Mouse (Mus musculus): ENCODE results near the gene Lin52.

Lin52 gene

GRCm38 (mm10) chr12:84541391-84541958 is 90.3 kb downstream of the Lin52 start:
- DNase-seq, result no peak

DNA sequence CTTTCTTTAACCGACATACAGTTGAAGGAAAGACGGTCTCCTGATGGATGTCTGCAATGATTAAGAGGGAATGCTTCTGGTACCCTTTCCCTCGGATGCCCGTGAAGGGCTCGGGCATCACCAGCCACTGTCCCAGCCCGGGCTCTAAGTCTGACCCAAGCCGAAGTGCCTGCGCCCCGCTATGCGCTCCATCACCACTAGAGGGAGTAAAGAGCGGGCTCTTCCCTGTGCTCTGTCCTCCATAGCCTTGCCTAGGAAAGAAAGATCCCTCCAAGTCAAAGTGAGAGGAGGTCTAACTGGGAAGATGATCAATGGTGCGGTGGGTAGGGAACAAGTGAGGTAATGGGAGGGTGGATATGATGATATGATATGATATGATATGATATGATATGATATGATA is 94.8 kb downstream of the Lin52 start:
- no peak for DNase-seq

DNA sequence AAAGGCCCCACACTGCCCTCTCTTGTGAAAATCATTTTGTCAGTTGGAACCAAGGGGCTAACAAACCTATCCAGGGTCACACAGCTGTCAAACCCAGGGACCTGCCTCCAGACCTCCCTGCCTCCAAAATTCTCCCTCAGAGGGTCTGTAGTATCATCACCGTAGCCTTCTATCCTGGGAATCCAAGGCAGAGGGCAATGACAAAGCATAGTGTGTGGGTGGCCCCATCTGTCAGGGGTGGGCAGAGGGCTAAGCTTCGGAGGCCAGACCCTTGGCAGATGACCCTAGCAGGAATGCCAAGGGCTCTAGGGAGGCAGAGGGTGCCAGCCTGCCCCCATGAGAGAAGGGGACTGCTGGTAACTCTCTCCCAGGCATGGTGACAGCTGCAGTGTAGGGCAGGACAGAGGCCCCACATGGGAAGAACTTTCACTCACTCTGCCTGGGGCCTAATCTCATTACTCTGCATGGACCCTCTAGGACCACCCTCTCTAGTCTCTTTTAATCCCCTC is 95.4 kb downstream of the Lin52 start:
- no peak for DNase-seq

- DNase-seq, result no peak
These were observed 97.0 kb downstream of the Lin52 start for GRCm38 (mm10) chr12:84548251-84548650.

DNA sequence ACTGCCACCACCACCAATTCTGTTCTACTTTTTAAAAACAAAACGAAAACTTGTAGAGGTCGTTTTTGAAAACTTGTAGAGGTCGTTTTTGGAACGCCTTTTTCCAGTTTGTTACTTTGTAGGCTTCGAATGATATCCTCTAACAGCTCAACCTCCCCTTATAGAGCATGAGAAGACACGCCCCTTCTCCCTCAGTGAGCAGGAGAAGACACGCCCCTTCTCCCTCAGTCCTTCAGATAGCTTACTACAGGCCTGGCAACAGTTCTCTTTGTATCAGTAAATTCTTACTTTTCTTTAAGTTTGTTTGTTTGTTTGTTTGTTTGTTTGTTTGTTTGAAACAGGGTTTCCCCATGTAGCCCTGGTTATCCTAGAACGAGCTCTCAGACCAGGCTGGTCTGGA is 104.0 kb downstream of the Lin52 start:
- DNase-seq, result no peak

DNA sequence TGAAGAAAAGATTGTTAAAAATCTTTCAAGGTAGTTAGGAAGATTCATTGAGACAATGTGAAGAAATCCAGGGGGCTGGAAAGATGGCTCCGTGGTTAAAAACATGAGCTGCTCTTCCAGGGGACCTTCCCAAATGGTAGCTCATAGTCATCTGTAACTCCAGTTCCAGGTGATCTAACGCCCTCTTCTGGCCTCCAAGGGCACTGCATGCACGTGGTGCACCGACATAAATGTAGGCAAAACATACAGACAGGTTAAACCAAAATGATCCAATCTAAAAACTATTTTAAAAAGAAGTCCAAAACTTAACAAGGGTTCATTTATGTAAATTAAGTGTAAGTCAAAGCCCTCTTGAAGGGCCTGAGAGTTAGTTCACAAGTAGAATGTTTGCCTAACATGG is 111.3 kb downstream of the Lin52 start:
- DNase-seq, result no peak

GRCm38 (mm10) chr12:84567576-84567975 is 116.4 kb downstream of the Lin52 start:
- no peak for DNase-seq

DNA sequence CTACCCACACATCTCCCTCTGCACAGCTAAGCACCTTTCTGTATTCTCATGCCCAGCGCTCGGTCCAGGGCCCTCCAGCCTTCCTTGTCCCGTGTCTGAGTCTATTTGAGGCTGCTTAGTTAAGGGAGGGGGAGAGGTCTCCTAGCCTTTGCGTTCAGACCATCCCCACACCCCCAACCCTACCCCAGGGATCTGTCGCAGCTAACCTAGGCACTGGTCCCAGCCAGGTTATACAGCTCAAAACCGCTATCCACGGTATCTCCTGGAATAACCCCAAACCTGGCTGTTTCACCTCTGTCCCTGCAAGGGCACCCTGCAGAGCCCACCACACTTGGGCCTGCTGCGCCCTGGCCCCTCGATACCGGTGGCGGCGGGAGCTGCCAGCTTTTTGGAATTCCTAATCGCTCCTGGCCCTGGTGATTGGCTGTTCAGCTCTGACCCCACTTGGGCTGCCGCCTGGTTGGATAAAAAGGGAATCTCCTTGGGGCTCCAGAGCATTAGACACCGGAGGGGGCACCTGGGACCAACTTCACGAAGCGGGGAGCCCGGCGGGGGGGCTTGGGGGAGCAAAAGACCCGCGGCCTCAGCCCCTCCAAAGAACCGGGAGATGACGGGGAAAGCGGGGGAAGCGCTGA is 118.2 kb downstream of the Lin52 start, which contains the start of gene Vsx2:
Vsx2 (plus strand) TSS at position 427 of the 635 bp plus-strand sequence.
- no peak for DNase-seq

DNA sequence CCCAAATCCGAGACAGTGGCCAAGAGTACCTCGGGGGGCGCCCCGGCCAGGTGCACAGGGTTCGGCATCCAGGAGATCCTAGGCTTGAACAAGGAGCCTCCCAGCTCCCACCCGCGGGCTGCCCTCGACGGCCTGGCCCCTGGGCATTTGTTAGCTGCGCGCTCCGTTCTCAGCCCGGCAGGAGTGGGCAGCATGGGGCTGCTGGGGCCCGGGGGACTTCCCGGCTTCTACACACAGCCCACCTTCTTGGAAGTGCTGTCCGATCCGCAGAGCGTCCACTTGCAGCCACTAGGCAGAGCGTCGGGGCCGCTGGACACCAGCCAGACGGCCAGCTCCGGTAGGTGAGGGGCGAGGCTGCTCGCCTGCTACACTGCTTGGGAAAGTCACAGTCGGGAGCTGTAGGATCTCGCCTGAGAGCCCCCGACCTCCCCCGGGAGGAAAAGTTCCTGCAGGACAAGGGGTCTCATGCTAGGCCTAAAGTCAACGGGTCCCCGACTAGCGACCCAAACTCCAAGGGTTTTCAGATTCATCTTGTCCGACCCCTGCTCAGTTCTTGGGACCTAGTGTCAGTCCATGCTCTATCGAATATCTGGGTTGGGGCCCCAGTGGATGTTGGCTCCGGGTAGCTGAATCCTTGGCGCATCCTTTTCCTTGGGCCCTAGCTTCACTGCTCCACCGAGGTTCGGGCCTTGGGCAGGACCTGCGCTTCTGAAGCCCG is 118.9 kb downstream of the Lin52 start:
- no peak for DNase-seq

- DNase-seq, result no peak
These were observed 119.6 kb downstream of the Lin52 start for GRCm38 (mm10) chr12:84570694-84571415.

DNA sequence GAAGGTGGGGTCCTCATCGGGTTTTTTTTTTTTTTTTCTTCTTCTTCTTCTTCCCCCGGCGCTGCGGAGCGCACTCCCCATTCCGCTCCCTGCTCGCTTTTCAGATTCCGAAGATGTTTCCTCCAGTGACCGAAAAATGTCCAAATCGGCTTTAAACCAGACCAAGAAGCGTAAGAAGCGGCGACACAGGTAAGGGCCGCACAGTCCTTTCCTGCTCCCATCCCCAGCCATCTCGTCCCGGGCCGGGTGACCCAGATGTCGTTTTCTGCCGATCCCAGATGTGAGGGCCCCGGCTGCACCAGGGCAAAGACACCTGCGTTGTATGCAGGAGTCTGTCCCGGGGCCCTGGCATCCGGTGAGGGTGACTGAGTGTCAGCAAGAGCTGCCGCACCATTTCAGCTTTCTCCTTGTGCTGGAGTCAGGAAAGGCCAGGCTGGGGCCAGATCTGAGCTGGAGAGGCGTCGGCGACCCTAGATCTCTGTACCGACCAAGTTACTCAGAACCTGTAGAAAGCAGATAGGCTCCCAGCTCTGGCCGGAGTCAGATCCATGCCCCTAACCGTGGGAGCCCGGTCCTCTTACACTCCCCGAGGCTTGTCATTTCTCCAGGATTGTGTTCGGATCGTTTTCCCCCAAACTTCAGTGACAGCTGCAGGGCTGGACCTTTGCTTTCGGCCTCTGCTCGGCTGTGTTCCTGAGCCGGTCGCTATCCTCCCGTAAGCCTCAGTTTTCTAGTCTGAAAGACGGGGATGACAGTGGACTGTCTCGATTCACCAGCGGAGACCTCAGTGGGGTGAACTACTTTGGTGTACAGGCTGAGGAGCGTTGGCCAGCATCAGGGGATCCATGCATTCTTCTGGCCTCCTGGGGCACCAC is 120.5 kb downstream of the Lin52 start:
- no peak for DNase-seq

DNA sequence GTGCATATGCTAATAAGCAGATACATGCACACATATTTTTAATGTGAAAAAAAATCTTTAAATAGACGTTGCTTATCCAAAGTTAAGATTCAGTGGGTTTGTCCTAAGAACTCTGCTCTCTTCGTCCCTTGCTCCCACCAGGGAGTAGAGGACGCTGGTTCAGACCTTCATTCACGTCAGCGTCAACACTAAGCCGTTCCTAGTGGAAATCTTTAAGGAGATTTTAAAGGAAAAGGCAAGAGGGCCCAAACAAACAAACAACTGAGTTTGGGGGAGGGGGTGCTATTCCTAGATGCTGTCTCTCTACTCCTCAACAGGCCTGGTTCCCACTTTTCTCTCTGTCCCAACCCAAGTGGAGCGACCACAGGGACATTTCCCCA is 121.1 kb downstream of the Lin52 start:
- no peak for DNase-seq

GRCm38 (mm10) chr12:84573094-84573493 is 121.9 kb downstream of the Lin52 start:
- DNase-seq, result no peak

DNA sequence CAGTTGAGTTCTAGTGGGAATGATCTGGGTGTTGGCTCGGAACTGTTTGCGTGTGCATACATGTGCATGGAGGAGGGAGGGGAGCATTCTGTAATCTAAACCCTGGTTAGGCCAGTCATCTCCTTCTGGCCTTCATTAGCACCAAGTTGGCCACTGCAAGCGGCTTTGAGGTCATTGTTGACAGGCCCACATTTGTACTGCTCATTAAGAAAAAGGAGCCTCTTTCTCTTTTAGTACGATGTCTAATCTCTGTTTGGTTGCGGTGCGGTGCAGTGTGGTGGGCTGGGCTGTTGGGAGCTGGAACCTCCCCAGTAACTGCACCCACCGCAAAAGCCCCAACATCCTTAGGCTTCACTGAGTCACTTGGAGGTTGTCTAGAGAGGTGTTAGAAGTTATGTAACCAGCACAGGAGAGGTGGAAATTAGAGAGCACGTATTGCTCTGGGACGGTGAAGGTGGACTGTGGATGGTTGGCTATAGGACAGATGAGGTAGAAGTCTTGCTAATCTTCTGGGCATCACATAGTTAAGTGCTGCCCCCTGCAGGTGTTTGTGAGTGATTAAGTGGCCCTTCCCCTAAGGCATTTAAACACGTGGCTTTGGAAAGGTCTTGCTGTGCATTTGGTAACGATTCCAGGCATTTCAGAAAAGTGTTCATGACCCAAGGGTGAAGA is 126.7 kb downstream of the Lin52 start:
- no peak for DNase-seq

GRCm38 (mm10) chr12:84578440-84578770 is 127.2 kb downstream of the Lin52 start:
- DNase-seq, result no peak

- no peak for DNase-seq
These were observed 130.1 kb downstream of the Lin52 start for GRCm38 (mm10) chr12:84581285-84581684.

DNA sequence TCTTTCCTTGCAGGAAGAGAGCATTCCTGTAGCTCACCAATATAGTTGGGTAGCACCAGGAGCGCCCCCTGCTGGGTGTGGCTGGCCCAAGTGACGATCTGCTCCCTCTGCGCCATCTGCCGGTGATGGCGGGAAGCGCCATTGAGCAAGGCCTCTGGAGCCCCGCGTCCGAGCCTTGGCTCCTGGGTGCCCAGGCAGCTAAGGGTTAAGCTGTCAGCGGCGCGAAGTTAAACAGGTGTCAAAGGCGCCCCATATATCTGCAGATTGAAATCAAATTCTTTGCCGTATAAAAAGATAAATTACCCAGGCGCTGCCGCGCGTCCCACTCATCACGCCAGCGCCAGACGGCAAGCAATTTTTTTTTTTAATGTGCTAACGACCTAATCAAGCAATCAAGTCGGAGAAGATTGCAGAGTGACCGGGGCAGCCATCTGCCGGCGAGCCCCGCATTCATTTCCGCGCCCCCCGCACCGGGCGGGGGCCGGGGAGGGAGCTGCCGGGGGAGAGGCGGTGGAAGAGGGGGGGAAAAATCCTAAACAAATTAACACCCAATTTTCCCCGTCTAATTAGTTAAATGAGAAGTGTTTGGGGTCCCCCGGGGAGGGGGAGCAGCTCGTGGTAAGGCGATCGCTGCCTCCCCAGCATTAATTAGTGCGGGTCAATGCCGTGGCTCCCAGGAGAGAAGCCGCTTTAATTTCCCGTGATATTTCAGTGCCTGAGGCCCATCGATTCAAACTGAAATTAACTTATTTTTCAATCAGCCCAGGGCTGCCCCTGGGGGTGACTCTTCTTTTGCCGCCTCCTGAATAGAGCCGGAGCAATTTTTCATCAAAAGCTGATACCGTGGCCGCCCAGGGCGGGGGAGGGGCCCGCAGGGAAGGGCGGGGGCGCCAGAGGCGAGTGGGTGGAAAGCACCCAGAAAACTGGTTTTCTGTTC is 138.9 kb downstream of the Lin52 start:
- DNase-seq, result peak; percentile 95

All from heart, adult 11 months (tissue).